Mouse (Mus musculus) G1E (cell line): Measurements from ENCODE around the gene Gm20741.

Experiments used
- CTCF ChIP-seq: IDR thresholded peaks from 2 replicates; pipeline ENCODE4 v1.5.1; 2012; ENCODE audit warnings: low read depth, low read length, inconsistent platforms, mixed read lengths
- TAL1 ChIP-seq: conservative IDR thresholded peaks from 2 replicates; pipeline ENCODE4 v1.6.1; 2012; ENCODE audit warnings: low read depth, low read length, inconsistent platforms, mixed read lengths

DNA sequence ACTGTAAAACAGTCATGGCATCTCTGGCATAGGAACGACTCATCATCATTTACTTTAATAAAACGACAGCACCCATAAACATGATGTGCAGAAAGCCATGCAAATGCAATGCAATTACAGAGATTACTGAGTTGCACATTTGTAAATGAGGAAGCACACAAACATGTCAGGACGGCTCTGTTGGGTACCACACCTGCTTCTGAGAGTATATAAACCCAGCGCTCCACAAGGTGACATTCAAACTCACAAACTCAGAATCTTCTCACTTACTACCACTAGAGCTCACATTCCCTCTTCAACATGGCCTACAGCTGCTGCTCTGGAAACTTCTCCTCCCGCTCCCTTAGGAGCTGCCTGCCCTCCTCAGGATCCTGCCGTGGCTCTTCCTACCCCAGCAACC lies 34.4 kb downstream of the Gm20741 start, which contains the start of gene Gm5965:
- TF ChIP-seq CTCF (no peak), TAL1 (no peak)
